Mouse (Mus musculus) bone marrow macrophage, adult 2 months (primary cell): ENCODE results near the gene Kctd19.
A peak's percentile ranks its signal among the peaks of the same experiment; 100 is the strongest.

Experiments
- CTCF ChIP-seq: IDR thresholded peaks from 2 replicates; pipeline ENCODE4 v1.5.1; 2012; ENCODE audit warnings: low read depth, mild to moderate bottlenecking, low read length, moderate library complexity
- POLR2A ChIP-seq: IDR thresholded peaks from 2 replicates; pipeline ENCODE4 v1.6.1; 2012; ENCODE audit warnings: mild to moderate bottlenecking, low read depth, low read length, borderline replicate concordance

GRCm38 (mm10) chr8:105346611-105347427, 66.5 kb downstream of the Kctd19 start:
- TF ChIP-seq POLR2A (0 out of 2 replicates have a peak, but pooled peaks have one; percentile 29), CTCF (no peak; the same call in 1 of the 2 replicates)
